Mouse (Mus musculus) limb, embryonic 14.5 days (tissue): ENCODE data around the gene Pkp4. TPM values are rescaled to one million over a fixed set of nuclear protein-coding genes. Genes with fewer than 3 reads are reported as not detected.

Experiments
- ATAC-seq: fragments of 200-750 bp; cut with Nextera tagmentation; 2 replicates; pipeline ENCODE4 v1.8.0; 2017; ENCODE audit warnings: low read depth, moderate number of reproducible peaks, moderate TSS enrichment; ENCODE audit not compliant: low FRiP score
- DNase-seq: peaks from one replicate; pipeline ENCODE4 v3.0.0-alpha.2; 2015; ENCODE audit warnings: low spot score
- H3K27ac ChIP-seq: fragments of 300-500 bp; sonication (generic); replicated peaks from 2 replicates; pipeline ENCODE4 v1.5.1; 2014; ENCODE audit warnings: low read depth, mild to moderate bottlenecking, low read length, moderate library complexity, mixed read lengths
- H3K27me3 ChIP-seq: fragments of 300-500 bp; sonication (generic); 2 replicates; pipeline ENCODE4 v1.6.1; 2014; ENCODE audit warnings: low read length, mixed read lengths; ENCODE audit not compliant: control insufficient read depth, insufficient read depth
- H3K36me3 ChIP-seq: fragments of 300-500 bp; sonication (generic); 2 replicates; pipeline ENCODE4 v1.6.1; 2014; ENCODE audit warnings: mild to moderate bottlenecking, low read length, moderate library complexity, mixed read lengths; ENCODE audit not compliant: control insufficient read depth, insufficient read depth
- H3K4me1 ChIP-seq: fragments of 300-500 bp; sonication (generic); 2 replicates; pipeline ENCODE4 v1.6.1; 2014; ENCODE audit warnings: antibody characterized with exemption, low read length, mixed read lengths; ENCODE audit not compliant: control insufficient read depth, insufficient read depth
- H3K4me2 ChIP-seq: fragments of 300-500 bp; sonication (generic); replicated peaks from 2 replicates; pipeline ENCODE4 v1.6.1; 2014; ENCODE audit warnings: low read depth, mild to moderate bottlenecking, low read length, moderate library complexity; ENCODE audit not compliant: severe bottlenecking
- H3K4me3 ChIP-seq: fragments of 300-500 bp; sonication (generic); replicated peaks from 2 replicates; pipeline ENCODE4 v1.5.1; 2014; ENCODE audit warnings: low read length
- H3K9ac ChIP-seq: fragments of 300-500 bp; sonication (generic); 2 replicates; pipeline ENCODE4 v1.6.1; 2014; ENCODE audit warnings: mild to moderate bottlenecking, low read depth, low read length, moderate library complexity; ENCODE audit not compliant: severe bottlenecking
- H3K9me3 ChIP-seq: fragments of 300-500 bp; sonication (generic); 2 replicates; pipeline ENCODE4 v1.6.1; 2016; ENCODE audit warnings: low read length; ENCODE audit not compliant: control insufficient read depth
- POLR2A ChIP-seq: fragments of 200-500 bp; IDR thresholded peaks from 2 replicates; pipeline ENCODE4 v1.8.0; 2012; ENCODE audit warnings: inconsistent platforms, mild to moderate bottlenecking, moderate library complexity, borderline replicate concordance; ENCODE audit not compliant: insufficient read depth, insufficient read length; ENCODE audit errors: extremely low read depth
- WGBS: fragments of 180-500 bp; shearing (Covaris S2); extraction: QIAGEN DNeasy Blood & Tissue Kit; methylation state at CpG from one replicate; pipeline ENCODE4 v1.1.7; 2014; 5-methylcytosine and 5-hydroxymethylcytosine counted together
- polyA plus RNA-seq, 2 experiments: library from polyadenylated mRNA; depleted of rRNA in 1 of 2; stranded (reverse) in 1 of 2; unstranded in 1 of 2; fragments of >200 nt; fragmentation: Nextera tagmentation in 1 of 2; extraction: Ambion mirVana in 1 of 2; gene quantifications; 2 replicates each; pipeline versions ENCODE4 v1.2.1 to v1.2.3; 2012 to 2014

Pkp4 gene
- polyA plus RNA-seq, 2 experiments = 31.3 to 48.7 TPM

- WGBS = 83% methylated on average over 8 of the region's 8 CpGs
- ATAC-seq (no peak), DNase-seq (no peak)
- Histone ChIP-seq H3K27ac (no peak overlapping the region), H3K4me3 (no peak overlapping the region), H3K9ac (no peak overlapping the region), H3K4me1 (peaks cover 6% of the 10 kb centered on the region; the same call in 1 of the 2 replicates), H3K36me3 (no peaks in the 10 kb centered on the region), H3K9me3 (no peaks in the 10 kb centered on the region), H3K4me2 (no peak overlapping the region), H3K27me3 (no peaks in the 10 kb centered on the region)
- no peak for TF ChIP-seq POLR2A
These were observed 124.3 kb downstream of the Pkp4 start for GRCm38 (mm10) chr2:59284734-59285490.

DNA sequence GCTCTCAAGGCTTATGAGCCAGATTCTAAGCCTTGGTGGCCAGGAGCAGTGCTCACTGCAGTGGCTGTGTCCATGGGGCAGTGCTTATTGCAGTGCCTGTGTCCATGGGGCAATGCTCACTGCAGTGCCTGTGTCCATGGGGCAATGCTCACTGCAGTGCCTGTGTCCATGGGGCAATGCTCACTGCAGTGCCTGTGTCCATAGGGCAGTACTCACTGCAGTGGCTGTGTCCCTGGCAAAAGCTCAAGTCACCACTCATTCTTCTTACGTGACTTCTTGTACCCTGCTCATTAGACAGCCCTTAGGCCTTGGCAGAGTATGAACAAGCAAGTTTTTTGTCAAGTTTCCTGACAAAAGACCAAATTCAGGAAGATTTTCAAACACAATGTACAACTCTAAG is 124.9 kb downstream of the Pkp4 start:
- no peak for ATAC-seq
- no peak overlapping the region for H3K9ac ChIP-seq
- H3K4me1 ChIP-seq = peaks cover 13% of the 10 kb centered on the region
- H3K27me3 ChIP-seq = no peaks in the 10 kb centered on the region
- H3K4me2 ChIP-seq = no peak overlapping the region
- H3K4me3 ChIP-seq = no peak overlapping the region
- no peaks in the 10 kb centered on the region for H3K36me3 ChIP-seq
- no peak for TF ChIP-seq POLR2A
- no peak for DNase-seq
- no peaks in the 10 kb centered on the region for H3K9me3 ChIP-seq
- no peak overlapping the region for H3K27ac ChIP-seq
- 84% methylated on average over 1 of the region's 1 CpGs for WGBS

DNA sequence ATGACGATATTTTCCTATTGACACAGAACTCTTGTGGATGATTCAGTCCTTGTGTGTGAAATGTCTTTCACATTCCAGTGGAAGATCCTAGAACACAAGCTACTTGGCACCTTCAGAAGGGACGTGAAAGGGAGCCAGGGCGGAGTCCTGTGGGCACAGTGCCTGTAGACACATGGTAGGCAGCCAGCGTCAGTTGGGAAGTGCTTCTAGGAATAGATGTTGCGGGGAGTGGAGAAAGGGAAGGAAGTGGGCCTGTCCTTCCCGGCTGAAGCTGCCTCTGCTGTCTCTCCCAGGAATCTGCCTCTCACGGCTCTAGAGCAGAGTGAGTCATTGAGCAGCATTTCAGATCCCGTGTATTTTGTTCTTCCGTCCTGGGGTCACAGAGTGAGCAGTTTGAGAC is 125.6 kb downstream of the Pkp4 start:
- TF ChIP-seq POLR2A = no peak
- Histone ChIP-seq H3K4me2 (no peak overlapping the region), H3K4me1 (peaks cover 16% of the 10 kb centered on the region), H3K9ac (no peak overlapping the region), H3K4me3 (no peak overlapping the region), H3K9me3 (no peaks in the 10 kb centered on the region), H3K36me3 (no peaks in the 10 kb centered on the region), H3K27me3 (no peaks in the 10 kb centered on the region), H3K27ac (no peak overlapping the region)
- WGBS = 72% methylated on average over 9 of the region's 9 CpGs
- DNase-seq = peak; percentile 18
- ATAC-seq = no peak

DNA sequence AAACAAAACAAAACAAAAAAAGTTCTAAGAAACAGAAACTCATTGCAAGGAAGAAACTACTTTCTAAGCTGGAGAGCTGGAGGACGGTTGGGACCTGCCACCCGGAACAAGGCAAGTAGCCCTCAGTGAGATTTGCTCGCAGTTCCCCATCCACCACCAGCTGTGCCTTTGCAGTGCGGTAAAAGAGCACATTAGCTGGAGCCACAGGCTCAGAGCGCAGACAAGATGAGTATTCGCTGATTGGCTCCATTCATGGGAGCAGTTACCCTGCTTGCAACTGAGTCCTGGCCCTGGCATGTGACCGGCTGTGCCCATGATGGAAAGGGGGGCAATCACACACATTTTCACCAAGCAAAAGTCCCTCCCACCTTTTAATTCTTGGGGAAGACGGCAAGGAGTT is 127.0 kb downstream of the Pkp4 start:
- H3K9me3 ChIP-seq = no peaks in the 10 kb centered on the region
- no peak overlapping the region for H3K4me2 ChIP-seq
- WGBS = 78% methylated on average over 8 of the region's 8 CpGs
- no peak overlapping the region for H3K27ac ChIP-seq
- ATAC-seq (no peak), DNase-seq (no peak)
- no peak for TF ChIP-seq POLR2A
- no peak overlapping the region for H3K4me3 ChIP-seq
- peaks cover 16% of the 10 kb centered on the region for H3K4me1 ChIP-seq
- no peak overlapping the region for H3K9ac ChIP-seq
- H3K27me3 ChIP-seq = no peaks in the 10 kb centered on the region
- H3K36me3 ChIP-seq = no peaks in the 10 kb centered on the region

DNA sequence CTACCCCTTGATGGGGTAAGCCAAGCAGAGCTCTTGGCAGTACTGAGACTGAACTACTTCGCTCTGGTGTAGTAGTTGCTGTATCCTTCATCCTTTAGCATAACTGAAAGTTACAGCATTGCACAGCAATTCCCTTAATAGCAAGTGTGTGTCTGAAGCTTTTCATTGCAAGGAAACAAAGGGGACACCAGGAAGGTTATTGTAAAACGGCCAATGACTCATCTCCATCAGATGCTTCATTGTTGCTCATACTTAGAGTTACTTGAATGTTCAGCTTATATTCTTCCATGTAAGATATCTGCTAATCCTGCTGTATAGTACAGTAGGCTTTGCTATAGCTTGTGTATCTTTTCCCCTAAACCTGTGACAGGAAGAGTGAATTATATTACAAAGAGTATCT is 128.8 kb downstream of the Pkp4 start:
- 85% methylated on average over 2 of the region's 2 CpGs for WGBS
- TF ChIP-seq POLR2A = no peak
- H3K4me2 ChIP-seq = no peak overlapping the region

More for the DNA sequence above, 128.8 kb downstream of the Pkp4 start:
- Histone ChIP-seq H3K4me1 (peaks cover 16% of the 10 kb centered on the region), H3K4me3 (no peak overlapping the region), H3K36me3 (no peaks in the 10 kb centered on the region), H3K27ac (no peak overlapping the region), H3K9me3 (no peaks in the 10 kb centered on the region), H3K9ac (no peak overlapping the region), H3K27me3 (no peaks in the 10 kb centered on the region)
- ATAC-seq (no peak), DNase-seq (no peak)
